Mouse (Mus musculus): Measurements from ENCODE around the gene Mta3. TPM values are rescaled to one million over a fixed set of nuclear protein-coding genes. Genes with fewer than 3 reads are reported as not detected.
A peak's percentile ranks its signal among the peaks of the same experiment; 100 is the strongest.
"Not testable (repeated sequence)": the region's sequence is repeated elsewhere in the genome, so short reads cannot be mapped to it uniquely, and the experiment has no call there.

The Mta3 gene
- polyA plus RNA-seq, 1 experiment from 2014 or later, result 30.0 TPM

DNA sequence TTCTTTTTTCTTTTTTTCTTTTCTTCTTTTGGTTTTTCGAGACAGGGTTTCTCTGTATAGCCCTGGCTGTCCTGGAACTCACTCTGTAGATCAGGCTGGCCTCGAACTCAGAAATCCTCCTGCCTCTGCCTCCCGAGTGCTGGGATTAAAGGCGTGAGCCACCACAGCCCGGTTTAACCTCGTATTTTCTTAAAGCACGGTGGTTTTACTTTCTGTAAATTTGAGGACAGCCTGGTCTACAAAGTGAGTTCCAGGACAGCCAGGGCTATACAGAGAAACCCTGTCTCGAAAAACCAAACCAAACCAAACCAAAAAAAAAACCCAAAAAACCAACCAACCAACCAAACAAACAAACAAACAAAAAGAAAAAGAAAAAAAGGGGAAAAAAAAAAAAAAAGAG lies 155.0 kb downstream of the Mta3 start:
- not testable (repeated sequence) for H3K4me3 ChIP-seq (replicated peaks; ENCODE audit: low read depth, low read length); H3K9ac ChIP-seq (replicated peaks; ENCODE audit: low read length); H3K9me3 ChIP-seq (ENCODE audit: control insufficient read depth, low read length); H3K4me2 ChIP-seq (ENCODE audit: low read length); H3K27me3 ChIP-seq (ENCODE audit: control insufficient read depth, insufficient read depth, low read length); ATAC-seq (ENCODE audit: low FRiP score, low TSS enrichment); DNase-seq; H3K36me3 ChIP-seq (ENCODE audit: control insufficient read depth, insufficient read depth, low read length); H3K4me1 ChIP-seq (ENCODE audit: control insufficient read depth, insufficient read depth, low read length); H3K27ac ChIP-seq (replicated peaks; ENCODE audit: low read depth, low read length)
- WGBS, result 66% methylated on average over 8 of the region's 8 CpGs

DNA sequence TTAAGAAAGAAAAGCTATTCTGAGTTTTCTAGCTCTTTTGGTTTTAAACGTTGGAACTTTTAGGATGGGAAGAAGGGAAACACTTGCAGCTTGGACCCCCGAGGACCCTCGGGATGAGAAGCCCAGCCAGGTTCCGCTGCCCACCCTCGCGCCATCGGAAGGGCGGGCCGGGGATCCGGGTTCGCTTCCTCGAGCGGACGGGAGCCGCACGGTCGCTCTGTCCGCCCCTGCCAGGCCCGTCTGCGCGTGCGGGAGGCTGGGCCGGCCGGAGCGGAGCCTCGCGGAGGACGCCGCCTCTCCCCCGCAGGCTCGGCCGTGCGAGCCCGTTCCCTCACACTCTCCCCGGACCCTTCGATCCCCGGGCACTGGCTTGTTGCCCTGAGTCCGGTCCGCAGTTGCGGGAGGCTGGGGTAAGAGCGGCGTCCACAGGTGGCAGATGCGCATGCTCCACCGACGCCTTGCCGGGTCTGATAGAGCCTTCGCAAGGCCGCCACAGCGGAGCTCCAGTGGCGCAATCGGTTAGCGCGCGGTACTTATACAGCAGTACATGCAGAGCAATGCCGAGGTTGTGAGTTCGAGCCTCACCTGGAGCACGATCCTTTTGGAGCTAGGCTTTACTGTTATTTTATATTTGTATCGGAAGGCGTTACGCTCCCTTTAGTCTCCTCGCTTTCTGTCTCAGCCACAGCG lies 155.6 kb downstream of the Mta3 start:
- under 1% methylated on average over 61 of the region's 62 CpGs for WGBS
- Histone ChIP-seq H3K9me3 (ENCODE audit: control insufficient read depth, low read length) (no peaks in the 10 kb centered on the region), H3K4me1 (ENCODE audit: control insufficient read depth, insufficient read depth, low read length) (no peaks in the 10 kb centered on the region), H3K4me2 (ENCODE audit: low read length) (peak overlapping the region; percentile 59), H3K4me3 (replicated peaks; ENCODE audit: low read depth, low read length) (peak overlapping the region; percentile 67), H3K36me3 (ENCODE audit: control insufficient read depth, insufficient read depth, low read length) (no peaks in the 10 kb centered on the region), H3K9ac (replicated peaks; ENCODE audit: low read length) (peak overlapping the region; percentile 71), H3K27ac (replicated peaks; ENCODE audit: low read depth, low read length) (peak overlapping the region; percentile 88), H3K27me3 (ENCODE audit: control insufficient read depth, insufficient read depth, low read length) (no peaks in the 10 kb centered on the region)
- ATAC-seq (ENCODE audit: low FRiP score, low TSS enrichment), result peak; percentile 95
- peak; percentile 97 for DNase-seq

- under 1% methylated on average over 25 of the region's 27 CpGs for WGBS
- DNase-seq, result peak; percentile 74
Measured at GRCm38 (mm10) chr17:83862134-83862881, 156.3 kb downstream of the Mta3 start.

DNA sequence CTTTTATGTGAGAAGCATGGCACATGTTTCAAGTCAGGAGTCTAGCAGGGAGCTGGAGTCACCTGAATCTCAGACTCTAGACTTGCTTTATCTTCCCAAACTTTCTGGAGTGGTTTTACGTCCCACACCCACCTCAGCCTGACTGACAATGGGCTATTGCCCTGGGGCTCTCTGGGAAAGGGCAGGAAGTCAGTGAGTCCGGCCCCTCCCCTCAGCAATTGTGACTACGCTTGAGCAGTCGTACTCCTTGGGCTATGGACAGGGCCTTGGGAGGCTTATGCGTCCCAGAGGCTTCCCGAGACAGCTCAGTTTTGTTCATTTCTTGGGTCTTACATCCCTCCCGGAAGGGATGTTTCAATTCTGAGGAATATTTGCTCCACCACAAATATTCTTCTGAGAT lies 159.4 kb downstream of the Mta3 start:
- WGBS, result 62% methylated on average over 7 of the region's 7 CpGs
- no peak overlapping the region for H3K9ac ChIP-seq (replicated peaks; ENCODE audit: low read length)
- H3K27ac ChIP-seq (replicated peaks; ENCODE audit: low read depth, low read length), result no peak overlapping the region
- H3K36me3 ChIP-seq (ENCODE audit: control insufficient read depth, insufficient read depth, low read length), result no peaks in the 10 kb centered on the region
- H3K4me3 ChIP-seq (replicated peaks; ENCODE audit: low read depth, low read length), result no peak overlapping the region
- no peaks in the 10 kb centered on the region for H3K4me1 ChIP-seq (ENCODE audit: control insufficient read depth, insufficient read depth, low read length)
- H3K4me2 ChIP-seq (ENCODE audit: low read length), result no peak overlapping the region
- DNase-seq (no peak), ATAC-seq (ENCODE audit: low FRiP score, low TSS enrichment) (no peak)
- no peaks in the 10 kb centered on the region for H3K9me3 ChIP-seq (ENCODE audit: control insufficient read depth, low read length)
- H3K27me3 ChIP-seq (ENCODE audit: control insufficient read depth, insufficient read depth, low read length), result no peaks in the 10 kb centered on the region

More at GRCm38 (mm10) chr17:83862134-83862881, 156.3 kb downstream of the Mta3 start:
- no peaks in the 10 kb centered on the region for H3K9me3 ChIP-seq (ENCODE audit: control insufficient read depth, low read length)
- H3K4me3 ChIP-seq (replicated peaks; ENCODE audit: low read depth, low read length), result peak overlapping the region; percentile 67
- H3K4me2 ChIP-seq (ENCODE audit: low read length), result peak overlapping the region; percentile 59
- H3K9ac ChIP-seq (replicated peaks; ENCODE audit: low read length), result peak overlapping the region; percentile 71
- H3K36me3 ChIP-seq (ENCODE audit: control insufficient read depth, insufficient read depth, low read length), result no peaks in the 10 kb centered on the region
- peak; percentile 74 for ATAC-seq (ENCODE audit: low FRiP score, low TSS enrichment)
- H3K27ac ChIP-seq (replicated peaks; ENCODE audit: low read depth, low read length), result peak overlapping the region; percentile 88
- H3K27me3 ChIP-seq (ENCODE audit: control insufficient read depth, insufficient read depth, low read length), result no peaks in the 10 kb centered on the region
- H3K4me1 ChIP-seq (ENCODE audit: control insufficient read depth, insufficient read depth, low read length), result no peaks in the 10 kb centered on the region

DNA sequence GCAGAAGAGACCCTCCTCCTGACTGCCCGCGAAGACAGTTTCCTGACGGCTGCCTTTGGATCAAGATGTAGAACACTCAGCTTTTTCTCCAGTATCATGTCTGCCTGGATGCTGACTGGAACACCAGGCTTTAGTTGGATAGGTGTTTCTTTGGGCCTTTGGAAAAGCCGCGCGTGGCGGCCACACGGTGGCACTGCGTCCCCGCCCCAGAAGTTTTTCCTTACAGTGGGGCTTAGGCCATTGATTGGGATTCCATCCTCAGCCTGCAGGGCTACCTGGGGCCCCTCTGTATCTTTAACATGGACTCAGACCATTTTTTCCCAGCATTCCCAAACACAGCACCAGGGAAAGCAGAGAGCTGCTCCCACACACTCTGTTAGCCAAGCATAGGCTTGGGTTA lies 160.6 kb downstream of the Mta3 start:
- Histone ChIP-seq H3K4me3 (replicated peaks; ENCODE audit: low read depth, low read length) (no peak overlapping the region), H3K27ac (replicated peaks; ENCODE audit: low read depth, low read length) (no peak overlapping the region), H3K9me3 (ENCODE audit: control insufficient read depth, low read length) (no peaks in the 10 kb centered on the region), H3K36me3 (ENCODE audit: control insufficient read depth, insufficient read depth, low read length) (no peaks in the 10 kb centered on the region), H3K4me1 (ENCODE audit: control insufficient read depth, insufficient read depth, low read length) (no peaks in the 10 kb centered on the region), H3K27me3 (ENCODE audit: control insufficient read depth, insufficient read depth, low read length) (no peaks in the 10 kb centered on the region), H3K4me2 (ENCODE audit: low read length) (no peak overlapping the region), H3K9ac (replicated peaks; ENCODE audit: low read length) (no peak overlapping the region)
- peak; percentile 81 for DNase-seq
- WGBS, result 14% methylated on average over 10 of the region's 10 CpGs
- no peak for ATAC-seq (ENCODE audit: low FRiP score, low TSS enrichment)

DNA sequence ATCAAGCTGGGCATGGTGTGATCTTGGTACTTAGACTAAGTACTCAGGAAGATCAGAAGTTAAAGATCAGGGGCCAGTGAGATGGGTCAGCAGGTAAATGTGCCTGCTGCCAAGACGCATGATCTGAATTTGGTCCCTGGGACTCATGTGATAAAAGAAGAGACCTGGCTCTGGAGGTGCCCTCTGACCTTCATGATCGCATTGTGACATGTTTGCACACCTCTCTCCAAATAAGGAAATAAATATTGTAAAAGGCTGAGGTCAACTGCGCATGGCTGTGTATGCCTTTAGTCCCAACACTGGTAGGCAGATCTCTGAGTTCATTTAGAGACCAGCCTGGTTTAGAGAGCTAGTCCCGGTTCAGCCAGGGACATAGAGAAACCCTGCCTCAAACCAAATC lies 164.4 kb downstream of the Mta3 start:
- Histone ChIP-seq H3K27me3 (ENCODE audit: control insufficient read depth, insufficient read depth, low read length) (no peaks in the 10 kb centered on the region), H3K4me1 (ENCODE audit: control insufficient read depth, insufficient read depth, low read length) (no peaks in the 10 kb centered on the region), H3K36me3 (ENCODE audit: control insufficient read depth, insufficient read depth, low read length) (no peaks in the 10 kb centered on the region), H3K9ac (replicated peaks; ENCODE audit: low read length) (no peak overlapping the region), H3K4me3 (replicated peaks; ENCODE audit: low read depth, low read length) (no peak overlapping the region), H3K4me2 (ENCODE audit: low read length) (no peak overlapping the region), H3K27ac (replicated peaks; ENCODE audit: low read depth, low read length) (no peak overlapping the region), H3K9me3 (ENCODE audit: control insufficient read depth, low read length) (no peaks in the 10 kb centered on the region)
- WGBS, result 93% methylated on average over 4 of the region's 4 CpGs
- ATAC-seq (ENCODE audit: low FRiP score, low TSS enrichment) (no peak), DNase-seq (no peak)

Other genes starting within 250 kb of the Mta3 start
- gene Cox7a2l, start 188.8 kb upstream of the Mta3 start, polyA plus RNA-seq (2014; fragmentation: Nextera tagmentation; extraction: Ambion mirVana), result 196 and 203 TPM in 2 replicates
- gene Kcng3, start 74.3 kb upstream of the Mta3 start, polyA plus RNA-seq (2014; fragmentation: Nextera tagmentation; extraction: Ambion mirVana), result 0.15 TPM in 1 of 2 replicates, not detected in the other
- gene Haao, start 141.8 kb downstream of the Mta3 start, polyA plus RNA-seq (2014; fragmentation: Nextera tagmentation; extraction: Ambion mirVana), result 0.20 TPM in 1 of 2 replicates, not detected in the other